Mouse (Mus musculus): ENCODE measurements at regions not wholly inside any gene's neighbourhood (a gene's known extent, or its start where the extent isn't known, plus 50 kb on each side); places are given as distances from the start of the nearest gene placed in this dataset.

DNA sequence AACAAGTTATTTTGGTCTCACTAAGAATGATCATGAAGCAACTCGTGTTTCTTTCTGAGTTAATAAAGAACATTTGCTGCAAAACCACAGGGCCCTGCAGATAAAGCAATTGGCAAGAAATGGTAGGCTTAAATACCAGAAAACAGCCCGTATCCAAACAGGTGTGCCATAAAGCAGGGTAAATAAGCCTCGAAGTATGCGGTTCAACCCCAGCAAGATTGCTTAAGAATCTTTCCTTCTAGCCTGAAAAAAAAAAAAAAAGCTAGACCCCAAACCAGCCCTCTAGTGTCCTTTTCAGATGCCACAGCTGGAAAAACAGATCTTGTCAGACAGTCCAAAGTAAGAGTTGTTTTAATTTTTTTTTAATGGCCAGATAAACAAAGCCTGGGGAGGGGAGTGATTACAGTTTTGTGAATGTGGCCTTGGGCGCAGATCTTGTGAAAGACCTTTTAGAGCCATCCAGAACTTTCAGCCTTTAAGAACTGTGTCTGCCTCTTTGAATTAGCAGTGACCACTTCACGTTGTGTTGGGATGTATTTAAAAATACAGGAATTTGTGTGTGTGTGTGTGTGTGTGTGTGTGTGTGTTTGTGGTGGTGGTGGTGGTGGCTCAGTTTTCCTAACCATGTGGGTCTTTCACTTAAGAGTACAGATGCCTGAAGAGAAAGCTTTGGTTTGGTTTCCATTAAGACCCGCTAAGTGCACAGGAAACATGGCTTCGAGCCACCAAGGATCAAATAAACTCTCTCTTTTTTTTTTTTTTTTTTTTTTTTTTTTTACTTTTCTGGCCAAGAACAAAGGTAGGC lies 116.3 kb upstream of the Maf start:
- H3K36me3 ChIP-seq (replicated peaks; ENCODE audit: low read length), result no peaks in the 10 kb centered on the region
- H3K27me3 ChIP-seq (replicated peaks), result no peaks in the 10 kb centered on the region
- H3K4me3 ChIP-seq (replicated peaks), result no peak overlapping the region
- H3K4me1 ChIP-seq, result peaks cover 17% of the 10 kb centered on the region
- H3K9me3 ChIP-seq, result no peaks in the 10 kb centered on the region
- no peak for TF ChIP-seq FLI1 (IDR thresholded peaks at IDR 0.05; ENCODE audit: low read length)
- TF ChIP-seq GATA1 (IDR thresholded peaks at IDR 0.05; ENCODE audit: borderline replicate concordance, low read length), result no peak

DNA sequence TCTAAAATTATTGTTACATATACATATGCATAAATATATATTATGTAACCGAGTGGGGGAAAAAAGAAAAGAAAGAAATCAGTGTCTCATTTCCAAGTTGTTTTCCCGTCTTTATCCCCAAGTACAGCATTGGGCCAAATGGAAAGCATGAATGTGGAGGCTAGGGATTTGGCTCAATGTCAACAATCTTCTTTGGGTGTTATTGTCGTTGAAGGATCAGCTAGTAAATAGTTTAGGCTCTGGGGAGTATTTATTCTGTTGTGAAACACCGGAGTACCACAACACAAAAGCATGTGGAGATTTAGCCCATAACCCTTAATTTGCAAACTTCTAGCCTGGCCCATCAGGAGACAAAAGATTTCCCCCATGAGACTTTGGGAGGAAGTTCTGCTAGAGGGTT lies 105.8 kb upstream of the Maf start:
- Histone ChIP-seq H3K36me3 (replicated peaks; ENCODE audit: low read length) (no peaks in the 10 kb centered on the region), H3K4me3 (replicated peaks) (no peak overlapping the region), H3K4me1 (no peaks in the 10 kb centered on the region), H3K27me3 (replicated peaks) (no peaks in the 10 kb centered on the region), H3K9me3 (no peaks in the 10 kb centered on the region)
- TF ChIP-seq FLI1 (IDR thresholded peaks at IDR 0.05; ENCODE audit: low read length), result no peak
- no peak for TF ChIP-seq GATA1 (IDR thresholded peaks at IDR 0.05; ENCODE audit: borderline replicate concordance, low read length)

DNA sequence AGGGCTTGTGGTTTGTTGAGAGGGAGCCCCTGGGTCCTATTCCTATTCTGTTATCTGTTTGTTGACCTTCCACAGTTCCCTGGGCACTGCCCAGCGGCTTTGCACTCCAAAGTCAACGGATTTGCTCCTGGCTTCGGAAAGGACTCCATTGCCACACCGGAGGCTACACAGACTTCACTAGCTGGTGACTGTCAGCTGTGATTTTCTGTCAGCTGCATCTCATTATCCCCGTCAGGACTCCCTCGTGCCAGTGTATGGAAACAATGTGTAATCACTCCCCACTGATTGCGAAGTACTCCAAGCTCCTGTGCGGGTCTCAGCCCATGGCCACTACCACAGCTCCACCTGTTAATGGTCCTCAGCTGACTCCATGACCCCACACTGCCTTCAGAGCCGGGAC lies 99.0 kb upstream of the Maf start:
- Histone ChIP-seq H3K27me3 (replicated peaks) (no peaks in the 10 kb centered on the region), H3K4me3 (replicated peaks) (no peak overlapping the region), H3K9me3 (no peaks in the 10 kb centered on the region), H3K36me3 (replicated peaks; ENCODE audit: low read length) (no peaks in the 10 kb centered on the region), H3K4me1 (no peaks in the 10 kb centered on the region)
- TF ChIP-seq GATA1 (IDR thresholded peaks at IDR 0.05; ENCODE audit: borderline replicate concordance, low read length) (no peak), FLI1 (IDR thresholded peaks at IDR 0.05; ENCODE audit: low read length) (no peak)

GRCm38 (mm10) chr8:115806139-115806538 lies 98.5 kb upstream of the Maf start:
- Histone ChIP-seq H3K4me1 (no peaks in the 10 kb centered on the region), H3K9me3 (no peaks in the 10 kb centered on the region), H3K4me3 (replicated peaks) (no peak overlapping the region), H3K27me3 (replicated peaks) (no peaks in the 10 kb centered on the region), H3K36me3 (replicated peaks; ENCODE audit: low read length) (no peaks in the 10 kb centered on the region)
- TF ChIP-seq GATA1 (IDR thresholded peaks at IDR 0.05; ENCODE audit: borderline replicate concordance, low read length), result no peak
- TF ChIP-seq FLI1 (IDR thresholded peaks at IDR 0.05; ENCODE audit: low read length), result no peak

- Histone ChIP-seq H3K36me3 (replicated peaks; ENCODE audit: low read length) (no peaks in the 10 kb centered on the region), H3K27me3 (replicated peaks) (no peaks in the 10 kb centered on the region), H3K4me1 (peaks cover 6% of the 10 kb centered on the region; the same call in 1 of the 2 replicates), H3K4me3 (replicated peaks) (no peak overlapping the region), H3K9me3 (no peaks in the 10 kb centered on the region)
- TF ChIP-seq GATA1 (IDR thresholded peaks at IDR 0.05; ENCODE audit: borderline replicate concordance, low read length) (no peak), FLI1 (IDR thresholded peaks at IDR 0.05; ENCODE audit: low read length) (no peak)
These were observed 86.0 kb upstream of the Maf start for GRCm38 (mm10) chr8:115793587-115793986.

DNA sequence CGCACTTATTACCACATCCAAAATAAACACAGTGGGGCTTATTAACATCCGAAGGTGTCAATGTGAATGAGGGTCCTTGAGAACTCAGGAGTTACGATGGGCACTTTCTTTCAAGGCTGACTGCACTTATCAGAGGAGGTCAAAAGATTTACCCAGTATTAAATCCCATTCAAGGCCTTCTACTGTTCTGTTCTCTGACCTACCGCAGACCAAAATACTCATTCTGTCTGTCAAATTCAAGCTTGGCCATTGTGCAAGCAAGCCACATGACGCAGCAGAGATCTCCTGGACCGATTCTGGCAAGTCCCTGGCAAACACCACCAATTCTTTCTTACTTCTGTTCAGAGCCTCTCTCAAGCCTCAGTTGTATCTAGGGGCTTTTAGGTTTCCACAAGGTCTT lies 80.8 kb upstream of the Maf start:
- Histone ChIP-seq H3K4me3 (replicated peaks) (no peak overlapping the region), H3K27me3 (replicated peaks) (no peaks in the 10 kb centered on the region), H3K9me3 (peaks cover 12% of the 10 kb centered on the region), H3K4me1 (no peaks in the 10 kb centered on the region), H3K36me3 (replicated peaks; ENCODE audit: low read length) (no peaks in the 10 kb centered on the region)
- TF ChIP-seq GATA1 (IDR thresholded peaks at IDR 0.05; ENCODE audit: borderline replicate concordance, low read length), result no peak
- TF ChIP-seq FLI1 (IDR thresholded peaks at IDR 0.05; ENCODE audit: low read length), result no peak

GRCm38 (mm10) chr8:115786185-115786584 lies 78.6 kb upstream of the Maf start:
- Histone ChIP-seq H3K9me3 (peaks cover 23% of the 10 kb centered on the region), H3K4me1 (no peaks in the 10 kb centered on the region), H3K4me3 (replicated peaks) (no peak overlapping the region), H3K27me3 (replicated peaks) (no peaks in the 10 kb centered on the region), H3K36me3 (replicated peaks; ENCODE audit: low read length) (no peaks in the 10 kb centered on the region)
- TF ChIP-seq FLI1 (IDR thresholded peaks at IDR 0.05; ENCODE audit: low read length), result no peak
- TF ChIP-seq GATA1 (IDR thresholded peaks at IDR 0.05; ENCODE audit: borderline replicate concordance, low read length), result no peak

DNA sequence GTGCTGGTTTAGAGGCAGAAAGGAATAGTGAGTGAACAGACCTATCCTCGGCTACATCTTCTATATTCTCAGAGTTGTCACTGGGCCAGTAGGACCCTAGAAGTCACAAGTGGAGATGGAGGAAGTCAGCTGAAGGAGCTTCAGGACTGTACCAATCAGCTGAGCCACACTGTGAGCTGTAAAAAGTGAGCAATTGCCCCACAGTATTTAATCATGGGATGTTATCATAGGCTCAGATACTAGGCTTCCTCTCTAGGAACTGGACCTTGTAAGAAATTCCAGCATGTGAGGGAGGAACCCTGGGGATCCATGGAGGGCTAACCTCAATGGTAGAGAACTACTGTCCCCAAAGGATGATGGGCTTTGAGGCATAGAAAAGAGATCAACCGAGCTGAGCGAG lies 78.2 kb upstream of the Maf start:
- H3K27me3 ChIP-seq (replicated peaks), result no peaks in the 10 kb centered on the region
- no peaks in the 10 kb centered on the region for H3K36me3 ChIP-seq (replicated peaks; ENCODE audit: low read length)
- H3K4me3 ChIP-seq (replicated peaks), result no peak overlapping the region
- peaks cover 23% of the 10 kb centered on the region for H3K9me3 ChIP-seq
- TF ChIP-seq GATA1 (IDR thresholded peaks at IDR 0.05; ENCODE audit: borderline replicate concordance, low read length), result no peak
- no peak for TF ChIP-seq FLI1 (IDR thresholded peaks at IDR 0.05; ENCODE audit: low read length)
- H3K4me1 ChIP-seq, result no peaks in the 10 kb centered on the region

DNA sequence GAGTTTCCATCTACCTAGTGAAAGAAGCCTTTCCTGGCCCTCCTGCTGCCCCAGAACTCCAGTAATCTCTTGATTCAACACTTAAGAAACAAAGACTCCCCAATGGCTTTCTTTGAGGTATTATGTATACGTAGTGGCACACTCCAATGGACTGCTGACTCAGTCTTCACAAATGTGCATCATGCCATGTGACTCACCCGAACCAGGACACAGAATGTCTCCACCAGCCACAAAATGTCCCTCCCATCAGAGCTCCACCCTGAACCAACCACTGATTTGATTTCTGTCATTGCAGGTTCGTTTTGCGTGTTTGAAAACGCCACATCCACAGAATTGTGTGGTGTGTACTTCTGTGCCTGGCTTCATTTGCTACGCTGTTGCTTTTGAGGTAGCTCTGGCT lies 75.8 kb upstream of the Maf start:
- TF ChIP-seq GATA1 (IDR thresholded peaks at IDR 0.05; ENCODE audit: borderline replicate concordance, low read length), result no peak
- no peak for TF ChIP-seq FLI1 (IDR thresholded peaks at IDR 0.05; ENCODE audit: low read length)
- Histone ChIP-seq H3K36me3 (replicated peaks; ENCODE audit: low read length) (no peaks in the 10 kb centered on the region), H3K9me3 (peaks cover 23% of the 10 kb centered on the region), H3K27me3 (replicated peaks) (no peaks in the 10 kb centered on the region), H3K4me1 (no peaks in the 10 kb centered on the region), H3K4me3 (replicated peaks) (no peak overlapping the region)

DNA sequence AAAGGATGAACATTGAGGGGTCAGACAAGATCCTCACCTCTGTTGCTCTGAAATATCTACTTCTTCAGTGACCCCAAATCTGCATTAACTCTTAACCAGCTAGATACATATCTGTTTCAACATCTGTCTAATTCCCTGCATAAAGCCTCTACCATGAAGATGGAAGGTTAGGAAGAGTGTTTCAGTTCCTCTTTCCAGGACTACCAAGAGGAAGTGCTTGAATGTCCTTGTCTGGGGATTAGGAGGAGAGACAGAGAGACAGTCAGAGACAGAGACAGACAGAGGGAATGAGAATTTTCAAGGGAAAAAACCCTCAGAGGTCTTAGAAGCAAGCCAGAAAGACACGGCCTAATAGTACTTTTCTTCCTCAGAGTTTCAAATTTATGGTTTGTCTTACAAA lies 70.8 kb upstream of the Maf start:
- no peak for TF ChIP-seq FLI1 (IDR thresholded peaks at IDR 0.05; ENCODE audit: low read length)
- no peak for TF ChIP-seq GATA1 (IDR thresholded peaks at IDR 0.05; ENCODE audit: borderline replicate concordance, low read length)
- H3K4me3 ChIP-seq (replicated peaks), result no peak overlapping the region
- peaks cover 17% of the 10 kb centered on the region for H3K9me3 ChIP-seq
- H3K4me1 ChIP-seq, result no peaks in the 10 kb centered on the region
- no peaks in the 10 kb centered on the region for H3K36me3 ChIP-seq (replicated peaks; ENCODE audit: low read length)
- no peaks in the 10 kb centered on the region for H3K27me3 ChIP-seq (replicated peaks)
